Mouse (Mus musculus) myocyte (in vitro differentiated cells): ENCODE data around the gene Slc1a3.

ENCODE experiments used
- MAX ChIP-seq: IDR thresholded peaks from one replicate; pipeline ENCODE4 v1.6.1; 2011; ENCODE audit warnings: low read depth, mild to moderate bottlenecking, control low read depth
- MYOD1 ChIP-seq, 3 experiments: IDR thresholded peaks; one replicate each; pipeline ENCODE4 v1.6.1; 2011; ENCODE audit warnings: control low read depth in 2 of 3, low read depth in 2 of 3, mild to moderate bottlenecking in 2 of 3, moderate library complexity in 1 of 3; ENCODE audit not compliant: insufficient read length in 2 of 3, control insufficient read depth in 1 of 3
- MYOG ChIP-seq, 3 experiments: IDR thresholded peaks; one replicate each; pipeline ENCODE4 v1.6.1; 2011; ENCODE audit warnings: control low read depth in 2 of 3, low read depth in 2 of 3, mild to moderate bottlenecking in 2 of 3; ENCODE audit not compliant: insufficient read length in 2 of 3, control insufficient read depth in 1 of 3, insufficient read depth in 1 of 3
- POLR2A ChIP-seq: IDR thresholded peaks from one replicate; pipeline ENCODE4 v1.6.1; 2011; ENCODE audit warnings: low read depth, mild to moderate bottlenecking, control low read depth, moderate library complexity; ENCODE audit not compliant: insufficient read length
- POLR2AphosphoS2 ChIP-seq: IDR thresholded peaks from one replicate; pipeline ENCODE4 v1.6.1; 2011; ENCODE audit warnings: low read depth, control low read depth; ENCODE audit not compliant: insufficient read length

- TF ChIP-seq MAX (no peak), POLR2A (no peak), MYOG (IDR thresholded peaks at IDR 0.05; ENCODE audit: control insufficient read depth in 1 of 3, insufficient read depth in 1 of 3, insufficient read length in 2 of 3, low read depth in 2 of 3) (no peak), MYOD1 (IDR thresholded peaks at IDR 0.05; ENCODE audit: control insufficient read depth in 1 of 3, insufficient read length in 2 of 3, low read depth in 2 of 3) (no peak), POLR2AphosphoS2 (no peak)
Measured at GRCm38 (mm10) chr15:8623879-8624278, 86.7 kb downstream of the Slc1a3 start.
